Mouse (Mus musculus): ENCODE data around the gene Gm16381.
"Not testable (repeated sequence)": the region's sequence is repeated elsewhere in the genome, so short reads cannot be mapped to it uniquely, and the experiment has no call there.

Gm16381 gene

DNA sequence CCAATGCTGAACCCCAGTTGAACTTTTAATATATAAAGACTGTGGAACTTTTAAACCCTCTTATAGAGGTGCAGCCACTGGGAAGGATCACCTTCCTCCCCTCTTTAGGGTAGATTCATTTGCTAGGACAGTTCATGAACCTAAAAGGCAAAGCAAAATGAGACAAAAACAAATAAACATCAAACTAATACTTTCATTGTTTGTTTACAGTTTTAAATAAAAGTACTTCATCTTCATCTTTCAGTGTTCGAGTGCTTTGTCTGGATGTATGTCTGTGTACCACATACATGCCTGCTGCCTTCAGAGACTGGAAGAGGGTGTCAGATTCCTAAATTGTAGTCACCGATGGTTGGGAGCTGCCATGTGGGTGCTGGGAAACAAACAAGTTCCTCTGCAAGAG lies at the start of gene Gm16381:
Gene Gm16381 (minus strand): TSS at position 101 of the 400 bp plus-strand sequence.
- DNase-seq = not testable (repeated sequence)

DNA sequence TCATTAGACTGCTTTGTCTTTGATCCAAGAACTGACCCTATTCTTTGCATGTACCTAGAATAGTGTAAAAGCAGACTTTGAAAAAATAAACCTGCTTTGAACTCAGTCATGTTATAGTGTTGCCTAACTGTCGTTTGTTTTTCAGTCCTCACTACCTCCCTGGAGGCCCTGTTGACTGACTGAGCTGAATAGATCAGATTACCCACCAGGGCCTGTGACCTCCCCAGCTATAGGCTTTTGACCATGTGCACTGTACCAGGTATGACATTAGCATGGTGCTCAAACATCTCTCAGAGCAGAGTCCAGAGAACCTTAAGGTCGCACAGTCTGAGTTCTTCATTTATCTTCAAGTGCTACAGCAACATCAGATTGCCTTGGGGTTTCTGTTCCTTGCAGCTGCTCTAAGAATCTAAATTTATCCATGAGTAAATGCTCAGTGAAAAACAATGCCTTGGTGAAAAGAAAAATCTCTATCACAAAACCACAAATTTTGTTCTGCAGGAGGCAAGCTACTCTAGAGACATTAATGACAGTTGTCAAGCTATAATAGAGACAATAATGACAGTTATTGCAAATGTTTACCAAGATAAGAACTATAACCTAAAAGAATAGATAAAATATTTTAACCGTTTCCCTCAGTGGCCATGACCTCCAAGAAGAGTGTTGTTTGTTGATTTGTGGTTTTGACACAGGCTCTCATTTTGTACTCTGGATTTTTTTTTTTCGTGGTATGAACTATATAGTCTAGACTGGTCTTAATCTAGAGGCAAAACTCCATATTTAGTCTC lies 8.7 kb upstream of the Gm16381 start:
- not testable (repeated sequence) for DNase-seq

DNA sequence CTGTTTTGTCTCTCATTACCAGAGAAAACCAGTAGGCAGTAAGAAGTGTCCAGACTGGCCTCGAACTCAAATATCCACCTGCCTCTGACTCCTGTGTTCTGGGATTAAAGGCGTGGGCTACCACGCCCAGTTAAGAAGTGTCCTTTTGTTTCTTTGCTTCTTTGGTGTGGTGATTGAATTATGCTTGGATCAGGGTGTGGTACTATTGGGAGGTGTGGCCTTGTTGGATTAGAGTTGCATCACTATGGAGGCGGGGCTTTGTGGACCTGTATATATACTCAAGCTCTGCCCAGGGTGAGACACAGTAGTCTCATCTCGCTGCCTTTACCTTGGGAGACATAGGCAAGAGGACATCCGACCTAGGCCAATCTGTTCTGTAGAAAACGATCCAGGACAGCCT lies 25.9 kb downstream of the Gm16381 start, which contains the start of gene Gm4027:
Gene Gm4027 (plus strand): TSS at position 301 of the 400 bp plus-strand sequence.
- not testable (repeated sequence) for DNase-seq

DNA sequence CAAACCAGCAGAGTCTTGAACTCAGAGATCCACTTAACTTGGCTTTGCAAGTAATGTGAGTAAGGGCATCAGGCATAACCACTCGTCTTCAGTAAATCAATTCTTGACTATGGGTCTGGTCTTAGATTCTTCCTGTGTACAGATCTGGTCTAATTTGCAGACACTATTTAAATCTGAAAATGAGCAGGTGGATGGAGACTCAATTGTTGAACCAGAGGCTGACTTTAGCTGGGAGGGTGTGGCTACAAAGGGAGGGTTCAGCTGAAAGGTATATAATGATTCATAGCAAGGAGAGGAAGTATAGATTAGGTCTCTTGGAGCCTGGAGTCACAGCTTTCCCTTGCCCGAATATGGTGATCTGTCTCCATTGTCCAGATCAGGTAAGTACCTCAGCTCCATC lies 42.0 kb downstream of the Gm16381 start, which contains the start of gene Oog1:
Gene Oog1 (plus strand): TSS at position 301 of the 400 bp plus-strand sequence.
- not testable (repeated sequence) for DNase-seq

DNA sequence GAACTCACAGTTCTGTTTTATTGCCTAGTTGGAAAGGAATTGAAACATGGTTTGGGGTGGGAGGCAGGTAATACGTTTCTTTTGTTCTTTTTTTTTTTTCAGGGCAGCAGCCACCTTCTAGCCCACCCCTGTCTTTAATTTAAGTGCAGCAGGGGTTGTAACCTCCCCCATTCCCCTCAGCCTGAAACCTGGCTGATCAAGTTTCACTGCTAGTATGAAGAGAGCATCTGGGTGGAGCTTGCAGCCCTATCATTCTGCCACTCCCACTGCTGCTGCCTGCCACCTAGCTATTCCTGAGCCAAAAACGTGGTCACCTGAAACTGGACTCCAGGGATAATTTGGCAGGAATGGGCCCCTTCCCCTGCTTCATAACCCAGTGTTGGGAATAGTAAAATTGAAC lies 43.0 kb downstream of the Gm16381 start:
- not testable (repeated sequence) for DNase-seq

Measured in lung, adult 18-20 months (tissue).